Mouse (Mus musculus): ENCODE results near the gene Foxn3.

Gene Foxn3

GRCm38 (mm10) chr12:99346982-99347381, 216.4 kb downstream of the Foxn3 start:
- no peak for DNase-seq

GRCm38 (mm10) chr12:99345323-99345722, 218.1 kb downstream of the Foxn3 start:
- no peak for DNase-seq

- no peak for DNase-seq
These were observed 220.0 kb downstream of the Foxn3 start for GRCm38 (mm10) chr12:99343378-99343777.

GRCm38 (mm10) chr12:99342160-99342559, 221.2 kb downstream of the Foxn3 start:
- DNase-seq, result no peak

GRCm38 (mm10) chr12:99341751-99342150, 221.6 kb downstream of the Foxn3 start:
- no peak for DNase-seq

- DNase-seq, result no peak
These were observed 222.8 kb downstream of the Foxn3 start for GRCm38 (mm10) chr12:99340418-99341182.

- no peak for DNase-seq
These were observed 223.6 kb downstream of the Foxn3 start for GRCm38 (mm10) chr12:99339640-99340325.

GRCm38 (mm10) chr12:99338754-99339153, 224.6 kb downstream of the Foxn3 start:
- no peak for DNase-seq

GRCm38 (mm10) chr12:99337171-99337435, 226.3 kb downstream of the Foxn3 start:
- DNase-seq, result no peak

- no peak for DNase-seq
These were observed 226.8 kb downstream of the Foxn3 start for GRCm38 (mm10) chr12:99336349-99337170.

- DNase-seq, result no peak
These were observed 227.8 kb downstream of the Foxn3 start for GRCm38 (mm10) chr12:99335628-99336027.

GRCm38 (mm10) chr12:99334026-99334425, 229.4 kb downstream of the Foxn3 start:
- DNase-seq, result no peak

GRCm38 (mm10) chr12:99333304-99333968, 229.9 kb downstream of the Foxn3 start:
- DNase-seq, result no peak

- DNase-seq, result peak; percentile 62
These were observed 231.1 kb downstream of the Foxn3 start for GRCm38 (mm10) chr12:99332144-99332807.

GRCm38 (mm10) chr12:99331341-99331947, 231.9 kb downstream of the Foxn3 start:
- no peak for DNase-seq

GRCm38 (mm10) chr12:99330822-99331285, 232.5 kb downstream of the Foxn3 start:
- DNase-seq, result peak; percentile 44

GRCm38 (mm10) chr12:99329301-99330257, 233.8 kb downstream of the Foxn3 start:
- DNase-seq, result peak; percentile 70

GRCm38 (mm10) chr12:99326157-99326556, 237.2 kb downstream of the Foxn3 start:
- DNase-seq, result no peak

GRCm38 (mm10) chr12:99321633-99322431, 241.6 kb downstream of the Foxn3 start:
- DNase-seq, result peak; percentile 53

- no peak for DNase-seq
These were observed 242.4 kb downstream of the Foxn3 start for GRCm38 (mm10) chr12:99320966-99321496.
